Mouse (Mus musculus): ENCODE measurements around the gene Dock8.

- TF ChIP-seq GATA1 (IDR thresholded peaks at IDR 0.05; ENCODE audit: low read length), result no peak
- no peak for TF ChIP-seq TAL1 (IDR thresholded peaks at IDR 0.05; ENCODE audit: low read length)
These were observed 167.1 kb downstream of the Dock8 start for GRCm38 (mm10) chr19:25166412-25166811.

Data from erythroblast, embryonic 14.5 days (primary cell).